Mouse (Mus musculus): ENCODE measurements around the gene Olfr314. TPM values are rescaled to one million over a fixed set of nuclear protein-coding genes. Genes with fewer than 3 reads are reported as not detected.

Olfr314 gene
- total RNA-seq (2023), result not detected

DNA sequence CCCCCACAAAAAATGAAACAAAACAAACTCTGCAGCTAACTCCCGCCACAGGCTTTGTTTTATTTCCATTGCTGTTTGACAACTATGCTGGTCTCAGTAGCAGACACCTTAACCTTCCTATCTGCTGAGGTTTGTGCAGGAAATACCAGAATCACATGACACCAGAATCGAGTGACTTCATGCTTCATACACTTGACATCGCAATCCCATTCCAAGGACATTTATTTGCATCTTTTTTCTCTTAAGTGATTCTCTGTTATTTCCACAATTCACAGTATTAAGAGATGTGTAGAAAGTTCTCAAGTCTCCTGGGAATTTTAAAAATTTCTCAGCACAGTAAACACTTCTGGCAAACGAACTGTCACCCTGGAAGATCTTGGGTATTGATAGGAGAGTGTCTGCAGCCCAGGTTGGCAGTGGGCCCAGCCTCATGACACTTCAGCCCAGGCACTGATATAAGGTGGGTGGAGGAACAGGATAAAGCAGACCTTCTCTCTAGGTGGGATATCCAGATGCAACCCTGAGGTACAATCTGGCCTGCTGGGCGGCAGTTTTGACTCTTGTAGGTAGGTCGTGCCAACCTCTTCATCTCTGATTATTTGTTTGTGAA lies at the start of gene Olfr314:
Gene Olfr314 (plus strand): TSS at position 473 of the 610 bp plus-strand sequence.

GRCm38 (mm10) chr11:58738792-58739262 lies 43.9 kb upstream of the Olfr314 start, which contains the start of gene Olfr317:
Gene Olfr317, minus strand, starts transcription at chr11:58739212.

GRCm38 (mm10) chr11:58752434-58752833 lies 30.3 kb upstream of the Olfr314 start, which contains the start of gene Olfr316:
Gene Olfr316, plus strand, starts transcription at chr11:58752734.

DNA sequence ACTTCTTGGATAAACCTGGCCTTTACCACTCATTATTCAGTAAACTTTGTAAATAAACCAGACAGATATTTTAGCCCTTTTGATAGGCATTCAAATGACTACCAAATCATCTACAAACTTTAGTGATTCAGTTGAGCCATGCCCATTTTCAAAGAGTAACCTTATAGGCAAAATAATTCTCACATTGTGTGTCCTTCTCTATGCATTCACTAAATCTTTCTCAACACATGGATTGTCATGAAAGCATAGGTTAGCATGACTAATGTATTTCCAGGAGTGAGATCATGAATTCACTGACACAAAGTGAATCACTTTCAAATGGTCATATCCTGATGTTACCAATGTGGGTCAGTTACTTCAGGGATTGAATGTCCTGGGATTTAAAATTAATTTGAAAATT lies 9.9 kb upstream of the Olfr314 start, which contains the start of gene Olfr315:
Gene Olfr315 (plus strand): TSS at position 301 of the 400 bp plus-strand sequence.

DNA sequence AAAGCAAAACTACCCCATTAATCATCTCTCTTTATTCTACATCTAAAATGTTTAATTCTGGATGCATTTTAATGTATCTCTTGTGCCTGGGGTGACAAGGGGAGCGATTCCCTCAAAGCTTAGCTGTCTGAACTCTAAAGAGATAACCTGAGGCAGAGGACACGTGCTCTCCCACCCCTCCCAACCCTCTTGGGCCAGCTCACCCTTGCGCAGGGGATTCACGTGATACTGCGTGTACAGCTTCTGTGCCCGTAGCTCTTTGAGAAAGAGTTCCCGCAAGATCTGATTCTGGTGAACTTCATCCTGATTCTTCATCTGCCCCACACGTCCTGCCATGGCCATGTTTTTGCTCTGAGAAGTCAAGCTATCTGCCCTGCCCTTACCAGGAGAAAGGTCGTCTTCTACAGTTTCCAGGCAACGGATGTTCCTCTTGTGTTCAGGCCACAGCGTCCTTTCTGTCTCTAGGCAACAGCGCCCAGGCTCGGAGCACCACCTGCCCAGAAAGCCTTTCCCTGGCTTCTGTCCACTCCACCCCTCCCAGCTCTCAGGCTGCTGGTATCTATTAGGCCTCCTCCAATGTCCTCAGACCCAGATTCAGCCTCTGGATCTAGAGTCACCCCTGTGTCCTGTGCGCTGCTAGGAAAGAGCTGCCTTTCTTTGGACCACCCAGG lies 18.9 kb downstream of the Olfr314 start, which contains the start of gene Fam183b:
Gene Fam183b (minus strand): TSS at position 403 of the 671 bp plus-strand sequence.

DNA sequence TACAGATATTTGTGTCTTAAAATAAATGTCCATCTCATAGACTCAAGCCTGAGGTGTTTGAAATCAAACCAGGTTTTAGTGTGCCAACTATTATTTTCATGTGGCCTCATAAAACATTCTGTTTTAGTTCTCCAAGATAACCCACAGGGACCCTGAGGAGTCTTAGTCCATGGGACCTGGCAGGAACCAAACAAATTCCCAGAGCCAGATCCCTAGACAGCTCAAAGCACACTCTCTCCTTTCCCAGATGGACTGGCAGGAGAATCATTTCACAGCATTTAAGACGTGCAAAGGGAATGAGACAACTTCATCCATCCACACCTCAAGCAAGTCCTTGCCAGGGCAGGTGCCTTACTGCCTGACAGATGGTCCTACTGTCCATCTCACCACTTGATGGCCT lies 31.9 kb downstream of the Olfr314 start, which contains the start of gene Olfr313:
Gene Olfr313 (plus strand): TSS at position 301 of the 400 bp plus-strand sequence.

DNA sequence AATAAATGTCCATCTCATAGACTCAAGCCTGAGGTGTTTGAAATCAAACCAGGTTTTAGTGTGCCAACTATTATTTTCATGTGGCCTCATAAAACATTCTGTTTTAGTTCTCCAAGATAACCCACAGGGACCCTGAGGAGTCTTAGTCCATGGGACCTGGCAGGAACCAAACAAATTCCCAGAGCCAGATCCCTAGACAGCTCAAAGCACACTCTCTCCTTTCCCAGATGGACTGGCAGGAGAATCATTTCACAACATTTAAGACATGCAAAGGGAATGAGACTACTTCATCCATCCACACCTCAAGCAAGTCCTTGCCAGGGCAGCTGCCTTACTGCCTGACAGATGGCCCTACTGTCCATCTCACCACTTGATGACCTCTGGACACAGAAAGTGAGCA lies 46.2 kb downstream of the Olfr314 start, which contains the start of gene Olfr312:
Gene Olfr312 (plus strand): TSS at position 301 of the 400 bp plus-strand sequence.

Other genes with a start within 250 kb of the Olfr314 start
- not detected for gene Olfr330, start 248.1 kb upstream of the Olfr314 start, total RNA-seq (2023)
- not detected for gene Olfr329-ps, start 236.5 kb upstream of the Olfr314 start, total RNA-seq (2023)
- gene Olfr328, start 227.3 kb upstream of the Olfr314 start, total RNA-seq (2023), result 0.56 TPM
- not detected for gene Olfr224, start 212.4 kb upstream of the Olfr314 start, total RNA-seq (2023)
- gene Olfr325, start 205.2 kb upstream of the Olfr314 start, total RNA-seq (2023), result not detected
- not detected for gene Olfr324, start 187.8 kb upstream of the Olfr314 start, total RNA-seq (2023)
- gene 2210407C18Rik, start 166.9 kb upstream of the Olfr314 start, total RNA-seq (2023), result not detected
- not detected for gene Olfr323, start 152.5 kb upstream of the Olfr314 start, total RNA-seq (2023)
- gene Trim58, start 142.5 kb upstream of the Olfr314 start, total RNA-seq (2023), result 0.35 TPM
- not detected for gene Olfr322, start 124.2 kb upstream of the Olfr314 start, total RNA-seq (2023)
- not detected for gene Olfr320, start 101.9 kb upstream of the Olfr314 start, total RNA-seq (2023)
- not detected for gene Olfr319, start 83.8 kb upstream of the Olfr314 start, total RNA-seq (2023)
- 0.70 TPM for gene Olfr318, start 58.9 kb upstream of the Olfr314 start, total RNA-seq (2023)
- not detected for gene Olfr317, start 43.7 kb upstream of the Olfr314 start, total RNA-seq (2023)
- not detected for gene Olfr316, start 30.2 kb upstream of the Olfr314 start, total RNA-seq (2023)
- gene Olfr315, start 9.8 kb upstream of the Olfr314 start, total RNA-seq (2023), result not detected
- gene Fam183b, start 19.0 kb downstream of the Olfr314 start, total RNA-seq (2023), result not detected
- not detected for gene Olfr313, start 32.0 kb downstream of the Olfr314 start, total RNA-seq (2023)
- not detected for gene Olfr312, start 46.3 kb downstream of the Olfr314 start, total RNA-seq (2023)
- not detected for gene Olfr311, start 56.3 kb downstream of the Olfr314 start, total RNA-seq (2023)
- 10.0 TPM for gene Gm12258, start 64.2 kb downstream of the Olfr314 start, total RNA-seq (2023)
- 10.7 TPM for gene 2810021J22Rik, start 84.3 kb downstream of the Olfr314 start, total RNA-seq (2023)
- gene Zfp39, start 121.3 kb downstream of the Olfr314 start, total RNA-seq (2023), result 8.5 TPM
- 0.62 TPM for gene Btnl10, start 135.0 kb downstream of the Olfr314 start, total RNA-seq (2023)
- 109 TPM for gene Rnf187, start 156.0 kb downstream of the Olfr314 start, total RNA-seq (2023)
- gene Hist3h2ba, start 166.0 kb downstream of the Olfr314 start, total RNA-seq (2023), result 10.3 TPM
- 34.6 TPM for gene Hist3h2a, start 171.7 kb downstream of the Olfr314 start, total RNA-seq (2023)
- gene Trim17, start 171.7 kb downstream of the Olfr314 start, total RNA-seq (2023), result 0.38 TPM
- gene Trim11, start 195.1 kb downstream of the Olfr314 start, total RNA-seq (2023), result 55.2 TPM

All from CD4-positive naive resting alpha-beta T cell, adult 76 days (primary cell).